Mouse (Mus musculus): ENCODE results near the gene Sh2d3c.

- TF ChIP-seq CHD2 (IDR thresholded peaks at IDR 0.05; ENCODE audit: low read depth, low read length) (no peak), MAFK (IDR thresholded peaks at IDR 0.05; ENCODE audit: insufficient read depth, low read depth, low read length) (no peak), ZNF384 (IDR thresholded peaks at IDR 0.05; ENCODE audit: low read depth, low read length) (no peak), ZC3H11A (IDR thresholded peaks at IDR 0.05; ENCODE audit: borderline replicate concordance, low read depth, low read length) (no peak)
These were observed 11.1 kb downstream of the Sh2d3c start for GRCm38 (mm10) chr2:32731911-32732310.

Data from ES-E14 (cell line).